Mouse (Mus musculus): ENCODE results near the gene Myo1b. TPM values are rescaled to one million over a fixed set of nuclear protein-coding genes. Genes with fewer than 3 reads are reported as not detected.
"Not testable (repeated sequence)": the region's sequence is repeated elsewhere in the genome, so short reads cannot be mapped to it uniquely, and the experiment has no call there.

The Myo1b gene
- polyA plus RNA-seq, 1 experiment from 2014 or later: 26.2 TPM

GRCm38 (mm10) chr1:51879927-51880814 lies 35.7 kb downstream of the Myo1b start:
- ATAC-seq: no peak
- POLR2A ChIA-PET: no interaction called here
- CTCF ChIA-PET: no interaction called here

GRCm38 (mm10) chr1:51879333-51879770 lies 36.5 kb downstream of the Myo1b start:
- ChIA-PET POLR2A (no interaction called here), CTCF (interaction anchor here (1.4 kb wide), 1 partner anchor 8 kb away, joined by 3 read pairs; no protein-coding TSS in a partner anchor)
- H3K27me3 ChIP-seq: no peaks in the 10 kb centered on the region
- ATAC-seq (no peak), DNase-seq (ENCODE audit: low read depth, low spot score) (no peak)
- in situ Hi-C loops (cut with MboI; ENCODE audit: low pct_unique_long_range_greater_than_20kb): no loop called here
- TF ChIP-seq CTCF (IDR thresholded peaks at IDR 0.05): no peak

More at GRCm38 (mm10) chr1:51879927-51880814, 35.7 kb downstream of the Myo1b start:
- no peak for DNase-seq (ENCODE audit: low read depth, low spot score)
- in situ Hi-C loops (cut with MboI; ENCODE audit: low pct_unique_long_range_greater_than_20kb): no loop called here
- no peak for TF ChIP-seq CTCF (IDR thresholded peaks at IDR 0.05)
- no peaks in the 10 kb centered on the region for H3K27me3 ChIP-seq

- no peak for ATAC-seq
- in situ Hi-C loops (cut with MboI; ENCODE audit: low pct_unique_long_range_greater_than_20kb): no loop called here
- CTCF ChIA-PET: no interaction called here
- no peak for TF ChIP-seq CTCF (IDR thresholded peaks at IDR 0.05)
- no peak for DNase-seq (ENCODE audit: low read depth, low spot score)
- POLR2A ChIA-PET: no interaction called here
- H3K27me3 ChIP-seq: no peaks in the 10 kb centered on the region
These were observed 40.2 kb downstream of the Myo1b start for GRCm38 (mm10) chr1:51875462-51876225.

GRCm38 (mm10) chr1:51872493-51873261 lies 43.2 kb downstream of the Myo1b start:
- in situ Hi-C loops (cut with MboI; ENCODE audit: low pct_unique_long_range_greater_than_20kb): no loop called here
- ATAC-seq (no peak), DNase-seq (ENCODE audit: low read depth, low spot score) (no peak)
- CTCF ChIA-PET: interaction anchor here (0.8 to 2.4 kb wide), 4 partner anchors 10 to 67 kb away, joined by 3 to 7 read pairs (median 6); no protein-coding TSS in a partner anchor
- POLR2A ChIA-PET: no interaction called here
- TF ChIP-seq CTCF (IDR thresholded peaks at IDR 0.05): no peak
- no peaks in the 10 kb centered on the region for H3K27me3 ChIP-seq

GRCm38 (mm10) chr1:51871234-51871633 lies 44.6 kb downstream of the Myo1b start:
- H3K27me3 ChIP-seq; ATAC-seq; DNase-seq (ENCODE audit: low read depth, low spot score); in situ Hi-C loops (cut with MboI; ENCODE audit: low pct_unique_long_range_greater_than_20kb): not testable (repeated sequence)
- ChIA-PET POLR2A (interaction anchor here (0.7 kb wide), 1 partner anchor 9 kb away, joined by 4 read pairs; no protein-coding TSS in a partner anchor), CTCF (interaction anchor here (2.4 kb wide), 1 partner anchor 11 kb away, joined by 7 read pairs; no protein-coding TSS in a partner anchor)

GRCm38 (mm10) chr1:51862828-51863421 lies 52.9 kb downstream of the Myo1b start:
- TF ChIP-seq CTCF (IDR thresholded peaks at IDR 0.05): no peak
- H3K27me3 ChIP-seq: no peaks in the 10 kb centered on the region
- DNase-seq (ENCODE audit: low read depth, low spot score) (no peak), ATAC-seq (no peak)
- in situ Hi-C loops (cut with MboI; ENCODE audit: low pct_unique_long_range_greater_than_20kb): no loop called here
- POLR2A ChIA-PET: no interaction called here
- CTCF ChIA-PET: no interaction called here

- POLR2A ChIA-PET: interaction anchor here (0.6 kb wide), 1 partner anchor 72 kb away, joined by 3 read pairs; no protein-coding TSS in a partner anchor
- DNase-seq (ENCODE audit: low read depth, low spot score) (no peak), ATAC-seq (no peak)
- no peaks in the 10 kb centered on the region for H3K27me3 ChIP-seq
- CTCF ChIA-PET: interaction anchor here (1.3 to 2.0 kb wide), 2 partner anchors 14 to 22 kb away, joined by 3 to 5 read pairs; no protein-coding TSS in a partner anchor
- in situ Hi-C loops (cut with MboI; ENCODE audit: low pct_unique_long_range_greater_than_20kb): no loop called here
- TF ChIP-seq CTCF (IDR thresholded peaks at IDR 0.05): no peak
These were observed 55.0 kb downstream of the Myo1b start for GRCm38 (mm10) chr1:51860837-51861236.

- no peak for DNase-seq (ENCODE audit: low read depth, low spot score)
- H3K27me3 ChIP-seq: no peaks in the 10 kb centered on the region
- no peak for TF ChIP-seq CTCF (IDR thresholded peaks at IDR 0.05)
- in situ Hi-C loops (cut with MboI; ENCODE audit: low pct_unique_long_range_greater_than_20kb): no loop called here
- no peak for ATAC-seq
- ChIA-PET CTCF (interaction anchor here (1.2 kb wide), 1 partner anchor 8 kb away, joined by 3 read pairs; no protein-coding TSS in a partner anchor), POLR2A (no interaction called here)
These were observed 58.9 kb downstream of the Myo1b start for GRCm38 (mm10) chr1:51856946-51857345.

- ATAC-seq (no peak), DNase-seq (ENCODE audit: low read depth, low spot score) (no peak)
- POLR2A ChIA-PET: no interaction called here
- TF ChIP-seq CTCF (IDR thresholded peaks at IDR 0.05): no peak
- H3K27me3 ChIP-seq: no peaks in the 10 kb centered on the region
- in situ Hi-C loops (cut with MboI; ENCODE audit: low pct_unique_long_range_greater_than_20kb): no loop called here
- CTCF ChIA-PET: interaction anchor here (1.2 kb wide), 1 partner anchor 9 kb away, joined by 3 read pairs; no protein-coding TSS in a partner anchor
These were observed 59.5 kb downstream of the Myo1b start for GRCm38 (mm10) chr1:51856245-51856915.

Data from Patski (cell line).